Mouse (Mus musculus) splenic B cell, adult 2 months (primary cell): ENCODE measurements around the gene Retn.
A peak's percentile ranks its signal among the peaks of the same experiment; 100 is the strongest.

Experiments used
- DNase-seq: peaks from one replicate; pipeline ENCODE4 v3.0.0-alpha.2; 2011; ENCODE audit warnings: low read depth, low spot score
- H3K27me3 ChIP-seq: 2 replicates; pipeline ENCODE4 v1.6.1; 2012; ENCODE audit warnings: mild to moderate bottlenecking, low read length, moderate library complexity, mixed read lengths; ENCODE audit not compliant: control insufficient read depth, poor library complexity, insufficient read depth, severe bottlenecking
- H3K36me3 ChIP-seq: 2 replicates; pipeline ENCODE4 v1.6.1; 2012; ENCODE audit warnings: mild to moderate bottlenecking, low read length, moderate library complexity, mixed read lengths; ENCODE audit not compliant: control insufficient read depth, poor library complexity, insufficient read depth, severe bottlenecking

Gene Retn

GRCm38 (mm10) chr8:3647561-3647960 lies 8.0 kb upstream of the Retn start:
- no peaks in the 10 kb centered on the region for H3K27me3 ChIP-seq
- no peaks in the 10 kb centered on the region for H3K36me3 ChIP-seq
- no peak for DNase-seq

- Histone ChIP-seq H3K27me3 (no peaks in the 10 kb centered on the region), H3K36me3 (no peaks in the 10 kb centered on the region)
- DNase-seq: no peak
These were observed 7.3 kb upstream of the Retn start for GRCm38 (mm10) chr8:3648268-3648667.

GRCm38 (mm10) chr8:3648990-3649389 lies 6.6 kb upstream of the Retn start:
- DNase-seq: no peak
- H3K36me3 ChIP-seq: no peaks in the 10 kb centered on the region
- no peaks in the 10 kb centered on the region for H3K27me3 ChIP-seq

GRCm38 (mm10) chr8:3652845-3653244 lies 2.7 kb upstream of the Retn start:
- no peak for DNase-seq
- Histone ChIP-seq H3K36me3 (no peaks in the 10 kb centered on the region), H3K27me3 (no peaks in the 10 kb centered on the region)

GRCm38 (mm10) chr8:3654726-3655508 lies 653 bp upstream of the Retn start:
- Histone ChIP-seq H3K36me3 (no peaks in the 10 kb centered on the region), H3K27me3 (no peaks in the 10 kb centered on the region)
- DNase-seq: no peak

- Histone ChIP-seq H3K27me3 (no peaks in the 10 kb centered on the region), H3K36me3 (no peaks in the 10 kb centered on the region)
- DNase-seq: no peak
These were observed 1.3 kb downstream of the Retn start for GRCm38 (mm10) chr8:3656725-3657381.

- Histone ChIP-seq H3K27me3 (no peaks in the 10 kb centered on the region), H3K36me3 (no peaks in the 10 kb centered on the region)
- peak; percentile 48 for DNase-seq
These were observed 5.3 kb downstream of the Retn start for GRCm38 (mm10) chr8:3660889-3661288.

GRCm38 (mm10) chr8:3664405-3664804 lies 8.8 kb downstream of the Retn start:
- Histone ChIP-seq H3K36me3 (no peaks in the 10 kb centered on the region), H3K27me3 (no peaks in the 10 kb centered on the region)
- peak; percentile 63 for DNase-seq

GRCm38 (mm10) chr8:3665507-3665906 lies 9.9 kb downstream of the Retn start, which contains the start of gene Mcemp1:
TSS of gene Mcemp1 (plus strand) at chr8:3665754.
- Histone ChIP-seq H3K27me3 (no peaks in the 10 kb centered on the region), H3K36me3 (no peaks in the 10 kb centered on the region)
- DNase-seq: no peak

GRCm38 (mm10) chr8:3670388-3670787 lies 14.8 kb downstream of the Retn start:
- no peaks in the 10 kb centered on the region for H3K27me3 ChIP-seq
- no peaks in the 10 kb centered on the region for H3K36me3 ChIP-seq
- DNase-seq: peak; percentile 74

- Histone ChIP-seq H3K27me3 (no peaks in the 10 kb centered on the region), H3K36me3 (no peaks in the 10 kb centered on the region)
- peak; percentile 93 for DNase-seq
These were observed 16.5 kb downstream of the Retn start, which contains the start of gene Fcor for GRCm38 (mm10) chr8:3671980-3672491. TSS of gene Fcor (minus strand) at chr8:3672362.

- peaks cover 5% of the 10 kb centered on the region for H3K36me3 ChIP-seq
- no peak for DNase-seq
- no peaks in the 10 kb centered on the region for H3K27me3 ChIP-seq
These were observed 19.1 kb downstream of the Retn start for GRCm38 (mm10) chr8:3674671-3675070.

GRCm38 (mm10) chr8:3676131-3676992 lies 20.8 kb downstream of the Retn start, which contains the start of gene Trappc5:
TSS of gene Trappc5 (plus strand) at chr8:3676299.
- Histone ChIP-seq H3K36me3 (peaks cover 8% of the 10 kb centered on the region), H3K27me3 (no peaks in the 10 kb centered on the region)
- DNase-seq: peak; percentile 97

- Histone ChIP-seq H3K27me3 (no peaks in the 10 kb centered on the region), H3K36me3 (peaks cover 11% of the 10 kb centered on the region)
- DNase-seq: peak; percentile 38
These were observed 21.5 kb downstream of the Retn start for GRCm38 (mm10) chr8:3676993-3677579.
